Mouse (Mus musculus) midbrain, embryonic 13.5 days (tissue): Measurements from ENCODE around the gene Ajuba. TPM values are rescaled to one million over a fixed set of nuclear protein-coding genes. Genes with fewer than 3 reads are reported as not detected.

Experiments used
- ATAC-seq: fragments of 200-750 bp; cut with Nextera tagmentation; 2 replicates; pipeline ENCODE4 v1.8.0; 2017; ENCODE audit warnings: mild to moderate bottlenecking, moderate TSS enrichment, moderate library complexity
- H3K27ac ChIP-seq: fragments of 300-500 bp; sonication (generic); 2 replicates; pipeline ENCODE4 v1.5.1; 2015; ENCODE audit warnings: inconsistent platforms, mild to moderate bottlenecking, moderate library complexity
- H3K27me3 ChIP-seq: fragments of 300-500 bp; sonication (generic); 2 replicates; pipeline ENCODE4 v1.6.1; 2015; ENCODE audit warnings: mild to moderate bottlenecking, inconsistent platforms
- H3K36me3 ChIP-seq: fragments of 300-500 bp; sonication (generic); 2 replicates; pipeline ENCODE4 v1.6.1; 2015; ENCODE audit warnings: mild to moderate bottlenecking, inconsistent platforms
- H3K4me1 ChIP-seq: fragments of 300-500 bp; sonication (generic); replicated peaks from 2 replicates; pipeline ENCODE4 v1.6.1; 2015; ENCODE audit warnings: inconsistent platforms
- H3K4me2 ChIP-seq: fragments of 300-500 bp; sonication (generic); replicated peaks from 2 replicates; pipeline ENCODE4 v1.6.1; 2015; ENCODE audit warnings: moderate library complexity, mild to moderate bottlenecking, inconsistent platforms
- H3K4me3 ChIP-seq: fragments of 300-500 bp; sonication (generic); replicated peaks from 2 replicates; pipeline ENCODE4 v1.5.1; 2015; ENCODE audit warnings: mild to moderate bottlenecking, inconsistent platforms
- H3K9ac ChIP-seq: fragments of 300-500 bp; sonication (generic); replicated peaks from 2 replicates; pipeline ENCODE4 v1.6.1; 2015; ENCODE audit warnings: mild to moderate bottlenecking, inconsistent platforms
- H3K9me3 ChIP-seq: fragments of 300-500 bp; sonication (generic); 2 replicates; pipeline ENCODE4 v1.6.1; 2016; ENCODE audit warnings: mild to moderate bottlenecking, inconsistent platforms
- WGBS: fragments of 180-500 bp; shearing (Covaris S2); methylation state at CpG from one replicate; pipeline ENCODE4 v1.1.7; 2015; 5-methylcytosine and 5-hydroxymethylcytosine counted together
- microRNA counts: library from miRNA; unstranded; fragments of <30 nt; microRNA quantifications from one replicate; lab custom pipeline; 2016
- microRNA-seq: library from miRNA; unstranded; fragments of <30 nt; microRNA quantifications from one replicate; pipeline ENCODE4, GENCODE M21; 2016
- polyA plus RNA-seq: library from polyadenylated mRNA; unstranded; fragments of >200 nt; fragmentation: Nextera tagmentation; extraction: Ambion mirVana; gene quantifications from 2 replicates; pipeline ENCODE4 v1.2.1, GENCODE M21; 2015

Gene Ajuba
- polyA plus RNA-seq, 1 experiment from 2014 or later = 18.0 TPM

DNA sequence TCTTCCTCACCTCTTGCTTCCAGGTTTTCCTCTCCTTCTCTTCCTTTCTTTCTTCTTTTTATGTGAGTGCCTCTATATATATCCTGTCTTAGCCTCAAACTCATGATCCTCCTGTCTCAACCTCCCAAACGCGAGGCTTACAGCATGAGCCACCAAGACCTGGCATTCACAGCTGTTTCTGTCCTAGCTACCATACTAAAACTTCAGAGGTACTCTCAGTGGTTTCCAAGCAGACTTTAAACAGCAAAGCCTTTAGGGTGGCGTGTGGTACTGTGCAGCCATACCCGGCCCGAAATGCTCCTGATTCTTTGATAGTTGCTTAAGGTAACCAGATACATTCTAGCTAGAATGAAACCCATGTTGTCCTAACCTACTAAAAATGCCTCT, 49.4 kb downstream of the Ajuba start:
- Histone ChIP-seq H3K27ac (peak overlapping the region; percentile 89), H3K4me3 (peak overlapping the region; percentile 44)

DNA sequence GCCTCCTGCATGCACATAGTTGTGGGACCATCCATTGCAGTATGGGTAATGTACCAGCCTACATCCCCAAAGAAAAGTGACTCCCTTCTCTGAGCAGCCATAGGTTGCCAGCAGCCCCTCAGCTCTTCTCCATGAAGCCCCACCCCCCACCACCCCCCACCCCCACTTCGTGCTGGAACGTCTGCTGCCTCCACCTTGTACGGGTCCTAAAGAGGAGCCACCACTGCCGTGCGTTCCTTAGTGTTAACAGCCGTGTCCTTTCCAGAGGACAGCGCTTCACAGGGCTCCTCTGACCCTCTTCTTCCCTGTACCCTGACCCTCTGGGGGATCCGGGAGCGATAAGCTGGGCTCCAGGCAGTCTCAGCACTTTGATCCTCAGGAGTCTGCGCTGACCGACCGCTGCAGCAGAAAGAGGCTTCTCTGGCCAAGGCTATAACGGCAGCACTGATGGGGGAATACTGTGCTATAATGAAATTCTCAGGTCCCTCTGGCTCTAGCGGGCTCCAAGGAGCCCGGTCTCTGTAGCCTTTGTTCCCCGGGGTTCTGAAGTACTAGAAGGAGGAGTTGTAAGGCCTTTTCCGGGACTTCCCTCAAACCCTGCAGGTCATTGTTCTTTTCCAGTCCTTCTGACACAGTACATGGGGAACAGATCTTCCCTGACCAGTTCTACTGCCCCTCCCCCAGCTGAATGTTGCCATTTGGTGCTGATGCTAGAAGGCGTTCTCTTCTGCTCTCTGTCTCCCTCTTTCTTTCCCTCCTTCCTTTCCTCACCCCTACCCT, 49.9 kb downstream of the Ajuba start:
- peak; percentile 86 for ATAC-seq
- peak overlapping the region; percentile 72 for H3K9ac ChIP-seq
- H3K4me1 ChIP-seq = peaks cover 19% of the 10 kb centered on the region
- no peaks in the 10 kb centered on the region for H3K27me3 ChIP-seq
- no peaks in the 10 kb centered on the region for H3K36me3 ChIP-seq
- WGBS = under 1% methylated on average over 18 of the region's 18 CpGs
- H3K4me3 ChIP-seq = peak overlapping the region; percentile 44
- no peaks in the 10 kb centered on the region for H3K9me3 ChIP-seq
- H3K4me2 ChIP-seq = peak overlapping the region; percentile 66
- peak overlapping the region; percentile 89 for H3K27ac ChIP-seq

More for the DNA sequence above, 49.4 kb downstream of the Ajuba start:
- no peaks in the 10 kb centered on the region for H3K9me3 ChIP-seq
- WGBS = 22% methylated on average over 5 of the region's 5 CpGs
- no peaks in the 10 kb centered on the region for H3K27me3 ChIP-seq
- H3K9ac ChIP-seq = peak overlapping the region; percentile 72; the same call in 1 of the 2 replicates
- no peaks in the 10 kb centered on the region for H3K36me3 ChIP-seq
- peak; percentile 40; the same call in 1 of the 2 replicates for ATAC-seq
- H3K4me1 ChIP-seq = peaks cover 19% of the 10 kb centered on the region
- H3K4me2 ChIP-seq = peak overlapping the region; percentile 66

DNA sequence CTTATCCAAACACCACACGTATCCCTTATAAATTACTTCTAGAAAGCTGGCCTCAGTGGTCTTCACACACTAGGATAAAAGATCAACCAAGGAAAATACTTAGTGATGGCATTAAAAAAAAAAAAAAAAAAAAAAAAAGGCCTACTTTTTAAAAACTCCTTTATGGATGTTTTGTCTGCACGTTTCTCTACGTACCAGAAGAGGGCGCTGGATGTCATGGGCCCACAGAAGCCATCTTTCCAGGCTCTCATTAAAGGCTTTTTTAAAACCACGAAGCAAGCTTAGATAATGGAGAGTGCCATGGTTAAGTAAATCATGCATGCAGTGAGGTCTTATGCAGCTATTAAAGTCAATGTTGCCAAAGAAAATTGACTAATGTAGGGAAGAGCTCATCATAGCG, 53.8 kb downstream of the Ajuba start:
- no peaks in the 10 kb centered on the region for H3K9me3 ChIP-seq
- ATAC-seq = no peak
- H3K9ac ChIP-seq = no peak overlapping the region
- WGBS = 25% methylated on average over 6 of the region's 6 CpGs
- H3K4me1 ChIP-seq = peaks cover 24% of the 10 kb centered on the region
- no peak overlapping the region for H3K4me2 ChIP-seq
- no peak overlapping the region; the same call in 1 of the 2 replicates for H3K27ac ChIP-seq
- no peaks in the 10 kb centered on the region for H3K27me3 ChIP-seq
- no peak overlapping the region for H3K4me3 ChIP-seq
- H3K36me3 ChIP-seq = no peaks in the 10 kb centered on the region

MicroRNA genes within 50 kb of the gene (microRNA counts, 519-probe panel; counts per million panel counts)
- 110 counts per million, percentile 56 among the panel's probes with 10 or more counts for microRNA mmu-miR-686 (lab: Ali Mortazavi, UCI)

Small RNAs within 50 kb of the gene (microRNA-seq; reads per million reads assigned to microRNA genes)
- gene Mir686 = not detected

Other genes starting within 250 kb of the Ajuba start
- 43.1 and 47.3 TPM in 2 replicates for gene Oxa1l, start 216.7 kb downstream of the Ajuba start, polyA plus RNA-seq
- 5.3 and 5.9 TPM in 2 replicates for gene Slc7a7, start 159.8 kb downstream of the Ajuba start, polyA plus RNA-seq
- gene Mrpl52, start 150.6 kb downstream of the Ajuba start, polyA plus RNA-seq = 278 and 280 TPM in 2 replicates
- gene Mmp14, start 145.9 kb downstream of the Ajuba start, polyA plus RNA-seq = 50.1 and 55.9 TPM in 2 replicates
- gene Lrp10, start 113.4 kb downstream of the Ajuba start, polyA plus RNA-seq = 22.3 and 27.5 TPM in 2 replicates
- gene Rem2, start 101.5 kb downstream of the Ajuba start, polyA plus RNA-seq = 44.3 and 52.3 TPM in 2 replicates
- 101 and 107 TPM in 2 replicates for gene Prmt5, start 60.0 kb downstream of the Ajuba start, polyA plus RNA-seq
- 19.2 and 21.7 TPM in 2 replicates for gene Haus4, start 22.9 kb downstream of the Ajuba start, polyA plus RNA-seq
- gene 4931414P19Rik, start 28.4 kb upstream of the Ajuba start, polyA plus RNA-seq = 8.7 and 9.3 TPM in 2 replicates
- gene Psmb5, start 40.5 kb upstream of the Ajuba start, polyA plus RNA-seq = 438 and 468 TPM in 2 replicates
- 0.15 TPM in 1 of 2 replicates, not detected in the other for gene Psmb11, start 43.9 kb upstream of the Ajuba start, polyA plus RNA-seq
- not detected in 2 replicates for gene Gm17606, start 63.4 kb upstream of the Ajuba start, polyA plus RNA-seq
- 9.5 and 12.3 TPM in 2 replicates for gene Cdh24, start 63.8 kb upstream of the Ajuba start, polyA plus RNA-seq
- gene 1700123O20Rik, start 108.7 kb upstream of the Ajuba start, polyA plus RNA-seq = 75.4 and 76.6 TPM in 2 replicates
- 185 and 187 TPM in 2 replicates for gene Acin1, start 109.4 kb upstream of the Ajuba start, polyA plus RNA-seq
- gene Gm29776, start 121.3 kb upstream of the Ajuba start, polyA plus RNA-seq = 0.27 and 0.32 TPM in 2 replicates
- not detected in 2 replicates for gene Cebpe, start 134.6 kb upstream of the Ajuba start, polyA plus RNA-seq
- gene Slc7a8, start 204.4 kb upstream of the Ajuba start, polyA plus RNA-seq = 4.6 and 4.9 TPM in 2 replicates
- not detected in 2 replicates for gene Rnf212b, start 236.6 kb upstream of the Ajuba start, polyA plus RNA-seq